In the genomic region with DNA sequence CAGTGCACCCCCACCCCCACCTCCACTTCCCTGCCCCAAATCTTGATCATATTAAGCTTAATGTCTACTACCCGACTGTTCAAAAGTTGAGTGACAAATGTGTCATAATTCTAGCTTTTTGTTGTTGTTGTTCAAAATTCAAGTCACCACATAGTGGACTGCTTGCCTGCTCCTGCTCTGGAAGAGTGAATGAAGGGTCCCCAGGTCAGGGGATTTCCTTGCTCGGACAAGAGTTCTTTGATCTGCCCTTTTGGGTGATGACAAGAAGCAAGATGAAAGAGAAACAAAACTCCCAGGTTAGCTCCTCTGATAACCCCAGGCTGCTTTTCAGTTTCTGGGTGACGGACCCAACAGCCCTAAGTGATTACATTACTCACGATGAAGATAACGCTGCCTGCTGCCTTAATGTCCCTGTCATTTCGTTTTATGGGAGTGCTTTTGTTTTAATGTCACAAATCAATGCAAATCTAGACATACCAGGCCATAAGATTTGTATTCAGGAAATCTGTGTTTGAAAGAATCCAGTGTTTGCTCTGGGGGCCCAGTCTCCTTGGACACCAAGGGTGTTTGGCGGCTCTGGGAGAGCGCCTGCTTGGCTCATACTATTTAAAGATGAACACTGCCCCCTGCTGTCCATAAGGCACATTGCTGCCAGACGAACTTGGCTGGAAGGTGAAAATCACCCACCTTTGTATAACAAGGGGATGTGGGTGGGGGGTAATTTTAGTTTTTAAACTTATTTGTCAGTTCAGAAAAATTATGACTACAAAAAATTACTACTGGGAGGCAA, we compare ENCODE assay signal across 8 mouse cellular contexts.
A peak's percentile ranks its signal among the peaks of the same experiment; 100 is the strongest.
DNase-seq lines count a peak whose midpoint lies in the region; ATAC-seq and TF ChIP-seq lines count a peak whose summit lies in the region.

No protein-coding gene starts in this region.

- CTCF ChIA-PET in Patski (lab: Charles Lee): no interaction called here

- H3K4me3 ChIP-seq in cerebellum, adult 2 months (replicated peaks; ENCODE audit: insufficient read depth, low read depth, low read length): no peak overlapping the region
- no peak overlapping the region for H3K4me3 ChIP-seq in hindbrain, embryonic 12.5 days

- H3K36me3 ChIP-seq in hindbrain, embryonic 12.5 days: no peaks in the 10 kb centered on the region

- H3K4me2 ChIP-seq in hindbrain, embryonic 12.5 days (replicated peaks): peak overlapping the region; percentile 35

- peak; percentile 90 for TF ChIP-seq CTCF in Patski (IDR thresholded peaks at IDR 0.05)
- peak; percentile 82 for TF ChIP-seq CTCF in cerebellum, adult 2 months (IDR thresholded peaks at IDR 0.05; ENCODE audit: borderline replicate concordance, insufficient read depth, low read depth, low read length)

- peak; percentile 65 for ATAC-seq in Patski
- peak; percentile 57; the same call in 1 of the 2 replicates for ATAC-seq in hindbrain, embryonic 12.5 days (ENCODE audit: low FRiP score)
- ATAC-seq in erythroid progenitor cell, adult 5-6 weeks (replicated peaks; ENCODE audit: low FRiP score, poor library complexity, severe bottlenecking): no peak

- no peak for DNase-seq in Patski (ENCODE audit: low read depth, low spot score)
- DNase-seq in cerebellum, adult 2 months: peak; percentile 39 to 58
- DNase-seq in forelimb bud, embryonic 11.5 days (ENCODE audit: low read depth, low spot score): peak; percentile 70
- peak; percentile 57 for DNase-seq in layer of hippocampus, adult 9-11 months
- DNase-seq in lung, postnatal 36 days: peak; percentile 65
- peak; percentile 86 to 87 for DNase-seq in right cerebral cortex, postnatal 10 days (ENCODE audit: low spot score in 2 of 2)

- in situ Hi-C loops in Patski (cut with MboI; ENCODE audit: low pct_unique_long_range_greater_than_20kb): no loop called here

- 31% methylated on average over 9 of the region's 9 CpGs for WGBS in cerebellum, adult 2 months
- 12% methylated on average over 9 of the region's 9 CpGs for WGBS in hindbrain, embryonic 12.5 days

- H3K9me3 ChIP-seq in hindbrain, embryonic 12.5 days (replicated peaks): no peaks in the 10 kb centered on the region

- POLR2A ChIA-PET in Patski (lab: Charles Lee): interaction anchor here (0.7 kb wide), 1 partner anchor 204 kb away, joined by 3 read pairs; no protein-coding TSS in a partner anchor

- TF ChIP-seq POLR2A in cerebellum, adult 2 months (IDR thresholded peaks at IDR 0.05; ENCODE audit: borderline replicate concordance, insufficient read depth, low read length): no peak

- H3K4me1 ChIP-seq in cerebellum, adult 2 months (ENCODE audit: control insufficient read depth, insufficient read depth, low read length): no peaks in the 10 kb centered on the region
- H3K4me1 ChIP-seq in hindbrain, embryonic 12.5 days: 0 out of 2 replicates have a peak, but pooled peaks cover 6% of the 10 kb centered on the region

- H3K27me3 ChIP-seq in Patski: peaks cover 20% of the 10 kb centered on the region
- H3K27me3 ChIP-seq in cerebellum, adult 2 months (ENCODE audit: control insufficient read depth, insufficient read depth, low read length): no peaks in the 10 kb centered on the region; the same call in 1 of the 2 replicates
- H3K27me3 ChIP-seq in hindbrain, embryonic 12.5 days: no peaks in the 10 kb centered on the region

- no peak overlapping the region for H3K27ac ChIP-seq in cerebellum, adult 2 months (ENCODE audit: insufficient read depth, low read length)
- H3K27ac ChIP-seq in hindbrain, embryonic 12.5 days: no peak overlapping the region

- no peak overlapping the region for H3K9ac ChIP-seq in hindbrain, embryonic 12.5 days
